Mouse (Mus musculus) MEL (cell line): ENCODE measurements at regions not wholly inside any gene's neighbourhood (a gene's known extent, or its start where the extent isn't known, plus 50 kb on each side); places are given as distances from the start of the nearest gene placed in this dataset.

Source experiments
- DNase-seq: peaks from one replicate; pipeline ENCODE4 v3.0.0; 2011; ENCODE audit warnings: low read depth, low spot score
- H3K27ac ChIP-seq: 2 replicates; pipeline ENCODE4 v1.5.1; 2012; ENCODE audit warnings: low read depth, mild to moderate bottlenecking, control low read depth, low read length, moderate library complexity; ENCODE audit not compliant: control insufficient read depth
- H3K27me3 ChIP-seq, 2 experiments: fragments of 150-350 bp in 1 of 2; sonication (generic) in 1 of 2; 2 replicates each; pipeline ENCODE4 v1.6.1; 2012; ENCODE audit warnings: low read length in 2 of 2, mild to moderate bottlenecking in 2 of 2, improper control_type of control experiment in 1 of 2, moderate library complexity in 1 of 2; ENCODE audit not compliant: insufficient read depth in 2 of 2, control insufficient read depth in 1 of 2
- H3K36me3 ChIP-seq, 2 experiments: 2 replicates each; pipeline ENCODE4 v1.6.1; 2012 to 2014; ENCODE audit warnings: low read length in 2 of 2, improper control_type of control experiment in 1 of 2, inconsistent platforms in 1 of 2, mild to moderate bottlenecking in 1 of 2; ENCODE audit not compliant: insufficient read depth in 2 of 2, control insufficient read depth in 1 of 2
- H3K4me1 ChIP-seq, 2 experiments: fragments of 150-350 bp in 1 of 2; sonication (generic) in 1 of 2; 2 replicates each; pipeline ENCODE4 v1.6.1; 2012; ENCODE audit warnings: low read length in 2 of 2, improper control_type of control experiment in 1 of 2, mild to moderate bottlenecking in 1 of 2; ENCODE audit not compliant: insufficient read depth in 2 of 2, control insufficient read depth in 1 of 2
- H3K4me3 ChIP-seq, 2 experiments: fragments of 150-350 bp in 1 of 2; sonication (generic) in 1 of 2; 2 replicates each; pipeline ENCODE4 v1.5.1; 2012; ENCODE audit warnings: low read depth in 2 of 2, low read length in 2 of 2, mild to moderate bottlenecking in 2 of 2, moderate library complexity in 2 of 2, control low read depth in 1 of 2, improper control_type of control experiment in 1 of 2; ENCODE audit not compliant: control insufficient read depth in 1 of 2, insufficient read depth in 1 of 2
- H3K79me2 ChIP-seq: 2 replicates; pipeline ENCODE4 v1.6.1; 2012; ENCODE audit warnings: mild to moderate bottlenecking, low read length, moderate library complexity; ENCODE audit not compliant: control insufficient read depth, poor library complexity, insufficient read depth
- H3K9ac ChIP-seq: 2 replicates; pipeline ENCODE4 v1.6.1; 2012; ENCODE audit warnings: low read depth, mild to moderate bottlenecking, control low read depth, low read length, moderate library complexity; ENCODE audit not compliant: control insufficient read depth, poor library complexity, severe bottlenecking
- H3K9me3 ChIP-seq: fragments of 150-350 bp; sonication (generic); replicated peaks from 2 replicates; pipeline ENCODE4 v1.6.1; 2012; ENCODE audit warnings: mild to moderate bottlenecking, low read length, improper control_type of control experiment, moderate library complexity; ENCODE audit not compliant: insufficient read depth
- CHD1 ChIP-seq: IDR thresholded peaks from 2 replicates; pipeline ENCODE4 v1.6.1; 2012; ENCODE audit warnings: low read depth, mild to moderate bottlenecking, inconsistent platforms, low read length, improper control_type of control experiment
- ETS1 ChIP-seq: IDR thresholded peaks from 2 replicates; pipeline ENCODE4 v1.6.1; 2012; ENCODE audit warnings: low read depth, mild to moderate bottlenecking, inconsistent platforms, low read length, improper control_type of control experiment, moderate library complexity
- GABPA ChIP-seq: IDR thresholded peaks from 2 replicates; pipeline ENCODE4 v1.6.1; 2012; ENCODE audit warnings: low read depth, mild to moderate bottlenecking, inconsistent platforms, low read length, improper control_type of control experiment, moderate library complexity
- HCFC1 ChIP-seq: IDR thresholded peaks from 2 replicates; pipeline ENCODE4 v1.6.1; 2012; ENCODE audit warnings: low read depth, mild to moderate bottlenecking, inconsistent platforms, low read length, improper control_type of control experiment, moderate library complexity
- KAT2A ChIP-seq: conservative IDR thresholded peaks from 2 replicates; pipeline ENCODE4 v1.6.1; 2012; ENCODE audit warnings: low read depth, low read length, improper control_type of control experiment, inconsistent platforms
- MEF2A ChIP-seq: IDR thresholded peaks from 2 replicates; pipeline ENCODE4 v1.6.1; 2014; ENCODE audit warnings: low read depth, mild to moderate bottlenecking, inconsistent platforms, low read length, improper control_type of control experiment; ENCODE audit not compliant: poor library complexity, insufficient replicate concordance, severe bottlenecking; ENCODE audit errors: extremely low read depth
- MXI1 ChIP-seq: IDR thresholded peaks from 2 replicates; pipeline ENCODE4 v1.6.1; 2011; ENCODE audit warnings: mild to moderate bottlenecking, low read depth, low read length, improper control_type of control experiment
- MYC ChIP-seq: IDR thresholded peaks from 2 replicates; pipeline ENCODE4 v1.6.1; 2011; ENCODE audit warnings: low read depth, mild to moderate bottlenecking, low read length, improper control_type of control experiment, moderate library complexity
- POLR2AphosphoS2 ChIP-seq: IDR thresholded peaks from 2 replicates; pipeline ENCODE4 v1.6.1; 2011; ENCODE audit warnings: low read length, improper control_type of control experiment
- RAD21 ChIP-seq: IDR thresholded peaks from 2 replicates; pipeline ENCODE4 v1.6.1; 2011; ENCODE audit warnings: mild to moderate bottlenecking, low read depth, low read length, improper control_type of control experiment
- RCOR1 ChIP-seq: IDR thresholded peaks from 2 replicates; pipeline ENCODE4 v1.6.1; 2012; ENCODE audit warnings: low read depth, mild to moderate bottlenecking, inconsistent platforms, low read length, improper control_type of control experiment
- TAL1 ChIP-seq: IDR thresholded peaks from 2 replicates; pipeline ENCODE4 v1.6.1; 2012; ENCODE audit warnings: mild to moderate bottlenecking, inconsistent platforms, low read length, moderate library complexity, mixed read lengths
- TCF12 ChIP-seq: IDR thresholded peaks from 2 replicates; pipeline ENCODE4 v1.6.1; 2014; ENCODE audit warnings: low read depth, mild to moderate bottlenecking, inconsistent platforms, low read length, improper control_type of control experiment, moderate library complexity
- UBTF ChIP-seq: IDR thresholded peaks from 2 replicates; pipeline ENCODE4 v1.6.1; 2012; ENCODE audit warnings: low read depth, mild to moderate bottlenecking, inconsistent platforms, low read length, improper control_type of control experiment, moderate library complexity, borderline replicate concordance; ENCODE audit not compliant: insufficient read depth
- USF1 ChIP-seq: IDR thresholded peaks from 2 replicates; pipeline ENCODE4 v1.6.1; 2014; ENCODE audit warnings: low read depth, mild to moderate bottlenecking, inconsistent platforms, low read length, improper control_type of control experiment, moderate library complexity
- USF2 ChIP-seq, 2 experiments: IDR thresholded peaks; 2 replicates each; pipeline ENCODE4 v1.6.1; 2011 to 2012; ENCODE audit warnings: improper control_type of control experiment in 2 of 2, low read length in 2 of 2, borderline replicate concordance in 1 of 2, inconsistent platforms in 1 of 2, low read depth in 1 of 2, mild to moderate bottlenecking in 1 of 2; ENCODE audit not compliant: insufficient read depth in 1 of 2
- ZKSCAN1 ChIP-seq: IDR thresholded peaks from 2 replicates; pipeline ENCODE4 v1.6.1; 2012; ENCODE audit warnings: low read depth, mild to moderate bottlenecking, inconsistent platforms, low read length, improper control_type of control experiment, moderate library complexity
- ZNF384 ChIP-seq: IDR thresholded peaks from 2 replicates; pipeline ENCODE4 v1.6.1; 2012; ENCODE audit warnings: low read depth, mild to moderate bottlenecking, inconsistent platforms, low read length, improper control_type of control experiment

DNA sequence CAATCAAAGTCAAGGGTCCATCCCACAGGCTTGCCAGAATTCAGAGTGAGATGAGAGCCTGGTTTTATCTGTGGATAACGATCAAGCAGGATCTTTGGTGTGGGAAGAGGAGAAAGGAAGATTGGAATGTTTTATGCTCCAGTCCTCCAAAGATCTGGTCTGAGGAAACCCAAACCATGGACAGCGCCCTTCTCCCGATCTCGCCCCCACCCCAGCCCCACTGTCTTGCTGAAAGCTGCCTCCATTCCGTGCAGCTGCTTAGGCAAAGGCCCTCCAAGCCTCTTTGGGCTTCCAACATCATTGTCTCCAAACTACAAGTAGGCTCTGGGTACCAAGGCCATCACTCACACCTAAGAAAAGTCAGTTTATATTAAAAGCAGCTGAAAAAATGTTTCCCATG is 519.1 kb upstream of the Gulo start:
- no peaks in the 10 kb centered on the region for H3K4me1 ChIP-seq
- no peak overlapping the region for H3K27ac ChIP-seq
- no peaks in the 10 kb centered on the region for H3K9me3 ChIP-seq
- TF ChIP-seq MEF2A = no peak
- no peak for TF ChIP-seq KAT2A
- TF ChIP-seq TCF12 = no peak
- no peak for TF ChIP-seq GABPA
- TF ChIP-seq MXI1 = no peak
- no peak for TF ChIP-seq USF1
- no peak for TF ChIP-seq CHD1
- TF ChIP-seq POLR2AphosphoS2 = no peak
- TF ChIP-seq HCFC1 = no peak
- no peak for TF ChIP-seq RAD21
- no peak for TF ChIP-seq ETS1
- no peak for DNase-seq
- no peaks in the 10 kb centered on the region for H3K79me2 ChIP-seq
- H3K9ac ChIP-seq = no peak overlapping the region
- H3K36me3 ChIP-seq = no peaks in the 10 kb centered on the region
- no peak overlapping the region for H3K4me3 ChIP-seq
- no peaks in the 10 kb centered on the region; a peak in 1 of 4 replicates for H3K27me3 ChIP-seq

- no peak overlapping the region for H3K4me3 ChIP-seq
- no peak overlapping the region for H3K9ac ChIP-seq
- H3K79me2 ChIP-seq = no peaks in the 10 kb centered on the region
- DNase-seq = no peak
- H3K9me3 ChIP-seq = no peaks in the 10 kb centered on the region
- no peak overlapping the region for H3K27ac ChIP-seq
- no peaks in the 10 kb centered on the region for H3K36me3 ChIP-seq
- no peaks in the 10 kb centered on the region for H3K4me1 ChIP-seq
- TF ChIP-seq TAL1 = no peak
- TF ChIP-seq USF2 (IDR thresholded peaks at IDR 0.05; ENCODE audit: borderline replicate concordance in 1 of 2, insufficient read depth in 1 of 2, low read depth in 1 of 2, low read length in 2 of 2) = no peak
- TF ChIP-seq ZNF384 = no peak
- no peak for TF ChIP-seq UBTF
- TF ChIP-seq ZKSCAN1 = no peak
- no peak for TF ChIP-seq MYC
- TF ChIP-seq KAT2A = no peak
- TF ChIP-seq RCOR1 = no peak
- no peaks in the 10 kb centered on the region; a peak in 1 of 4 replicates for H3K27me3 ChIP-seq
These were observed 518.1 kb upstream of the Gulo start for GRCm38 (mm10) chr14:66527061-66527460.
